Comparison of ENCODE assay signal across 19 mouse cellular contexts in genomic region chr16:21219656-21220055, GRCm38 (mm10). TPM values are rescaled to one million over a fixed set of nuclear protein-coding genes. Genes with fewer than 3 reads are reported as not detected.
DNase-seq lines count a peak whose midpoint lies in the region; ATAC-seq and TF ChIP-seq lines count a peak whose summit lies in the region.
"Had no signal": no experiment of that assay in that cellular context is flagged by ENCODE, and none has a peak within 500 bp of the region (broad histone marks: within the 10 kb centered on the region; RNA-seq: fewer than 3 reads in every experiment).

No protein-coding gene starts in this region.

- WGBS in embryonic facial prominence, embryonic 13.5 days, result 84% methylated on average over 4 of the region's 4 CpGs
- 86% methylated on average over 4 of the region's 4 CpGs for WGBS in embryonic facial prominence, embryonic 10.5 days
- 53% methylated on average over 4 of the region's 4 CpGs for WGBS in lung, postnatal 0 days
- 39% methylated on average over 4 of the region's 4 CpGs for whole genome bisulfite sequencing in lung, adult 2 months

- no peak overlapping the region for H3K4me3 ChIP-seq in embryonic facial prominence, embryonic 13.5 days
- no peak overlapping the region for H3K4me3 ChIP-seq in embryonic facial prominence, embryonic 10.5 days
- H3K4me3 ChIP-seq in lung, postnatal 0 days (ENCODE audit: low read depth, low read length), result no peak overlapping the region
- H3K4me3 ChIP-seq in lung, adult 2 months (replicated peaks; ENCODE audit: extremely low read depth, low read depth, low read length), result no peak overlapping the region
- H3K4me3 ChIP-seq: forebrain, embryonic 13.5 days; heart, embryonic 12.5 days; hindbrain, embryonic 12.5 days had no signal

- no peak overlapping the region for H3K9ac ChIP-seq in embryonic facial prominence, embryonic 13.5 days
- no peak overlapping the region for H3K9ac ChIP-seq in lung, postnatal 0 days (replicated peaks; ENCODE audit: low read depth)
- H3K9ac ChIP-seq: forebrain, embryonic 13.5 days; forebrain, postnatal 0 days; heart, embryonic 12.5 days; hindbrain, embryonic 12.5 days had no signal

- H3K9me3 ChIP-seq in embryonic facial prominence, embryonic 13.5 days, result no peaks in the 10 kb centered on the region
- no peaks in the 10 kb centered on the region for H3K9me3 ChIP-seq in embryonic facial prominence, embryonic 10.5 days
- no peaks in the 10 kb centered on the region for H3K9me3 ChIP-seq in lung, postnatal 0 days (ENCODE audit: low read length)
- H3K9me3 ChIP-seq: forebrain, embryonic 13.5 days; heart, embryonic 12.5 days; hindbrain, embryonic 12.5 days had no signal

- ATAC-seq in embryonic facial prominence, embryonic 13.5 days (ENCODE audit: insufficient number of reproducible peaks, insufficient read depth, low FRiP score, low TSS enrichment, low read depth), result no peak
- peak; percentile 62 for ATAC-seq in lung, postnatal 0 days
- ATAC-seq: forebrain, embryonic 13.5 days; forebrain, postnatal 0 days; hindbrain, embryonic 16.5 days had no signal

- H3K4me1 ChIP-seq in embryonic facial prominence, embryonic 13.5 days, result peaks cover 49% of the 10 kb centered on the region
- H3K4me1 ChIP-seq in embryonic facial prominence, embryonic 10.5 days, result peaks cover 45% of the 10 kb centered on the region
- H3K4me1 ChIP-seq in lung, postnatal 0 days (ENCODE audit: insufficient read depth, low read depth, low read length), result peaks cover 5% of the 10 kb centered on the region
- peaks cover 4% of the 10 kb centered on the region; the same call in 1 of the 2 replicates for H3K4me1 ChIP-seq in lung, adult 2 months (ENCODE audit: control insufficient read depth, insufficient read depth, low read length)

- no peak for TF ChIP-seq CTCF in lung, postnatal 0 days (IDR thresholded peaks at IDR 0.05)
- no peak for TF ChIP-seq CTCF in lung, adult 2 months (IDR thresholded peaks at IDR 0.05; ENCODE audit: insufficient read depth, low read length)

- 0 out of 2 replicates have a peak overlapping the region, but pooled peaks have one; percentile 18 for H3K27ac ChIP-seq in embryonic facial prominence, embryonic 13.5 days
- H3K27ac ChIP-seq in embryonic facial prominence, embryonic 10.5 days (replicated peaks), result no peak overlapping the region
- H3K27ac ChIP-seq in lung, postnatal 0 days (ENCODE audit: low read length), result no peak overlapping the region
- H3K27ac ChIP-seq: forebrain, embryonic 13.5 days; hindbrain, embryonic 12.5 days had no signal

- TF ChIP-seq POLR2A in lung, adult 2 months (IDR thresholded peaks at IDR 0.05; ENCODE audit: borderline replicate concordance, extremely low read depth, low read depth, low read length), result no peak

- no peaks in the 10 kb centered on the region for H3K27me3 ChIP-seq in embryonic facial prominence, embryonic 13.5 days
- no peaks in the 10 kb centered on the region; the same call in 1 of the 2 replicates for H3K27me3 ChIP-seq in embryonic facial prominence, embryonic 10.5 days (replicated peaks; ENCODE audit: low read depth, poor library complexity, severe bottlenecking)
- H3K27me3 ChIP-seq in lung, postnatal 0 days (replicated peaks; ENCODE audit: insufficient read depth, low read length), result no peaks in the 10 kb centered on the region
- H3K27me3 ChIP-seq: forebrain, embryonic 13.5 days; heart, embryonic 12.5 days; hindbrain, embryonic 12.5 days had no signal

- no peak for DNase-seq in embryonic facial prominence, embryonic 10.5 days (ENCODE audit: low spot score)
- DNase-seq in lung, postnatal 0 days (ENCODE audit: low spot score), result no peak
- DNase-seq in lung, adult 2 months, result no peak
- peak; percentile 72 for DNase-seq in lung, postnatal 36 days
- DNase-seq in gastrocnemius, postnatal 10 days, result no peak
- DNase-seq in natural killer cell, adult 2 months (ENCODE audit: low spot score in 2 of 2), result no peak
- DNase-seq: adrenal gland, postnatal 10 days; cerebellum, adult 11 months; cerebellum, adult 8-10 months; cerebellum, postnatal 36 days; forebrain, postnatal 0 days; gastrocnemius, postnatal 25 days; heart, postnatal 4 days had no signal

- TF ChIP-seq EP300 in lung, postnatal 0 days (IDR thresholded peaks at IDR 0.05), result peak; percentile 88

- no peak overlapping the region for H3K4me2 ChIP-seq in embryonic facial prominence, embryonic 13.5 days
- no peak overlapping the region for H3K4me2 ChIP-seq in lung, postnatal 0 days (replicated peaks; ENCODE audit: low read depth, low read length)
- H3K4me2 ChIP-seq: forebrain, embryonic 13.5 days; heart, embryonic 12.5 days; hindbrain, embryonic 12.5 days had no signal

- peaks cover 100% of the 10 kb centered on the region for H3K36me3 ChIP-seq in embryonic facial prominence, embryonic 13.5 days
- peaks cover 100% of the 10 kb centered on the region for H3K36me3 ChIP-seq in embryonic facial prominence, embryonic 10.5 days (replicated peaks)
- H3K36me3 ChIP-seq in lung, postnatal 0 days (ENCODE audit: insufficient read depth, low read length), result peaks cover 26% of the 10 kb centered on the region; the same call in 1 of the 2 replicates

RNA-seq across cellular contexts. Expression of gene Ephb3, which starts 15.1 kb away (rescaled TPM):
- polyA plus RNA-seq in embryonic facial prominence, embryonic 13.5 days (2015; fragmentation: Nextera tagmentation; extraction: Ambion mirVana), result 71.4 and 72.9 TPM in 2 replicates
- 32.0 and 38.6 TPM in 2 replicates for polyA plus RNA-seq in embryonic facial prominence, embryonic 10.5 days (2016; fragmentation: Nextera tagmentation; extraction: Ambion mirVana)
- polyA plus RNA-seq in lung, postnatal 0 days (2015; fragmentation: Nextera tagmentation; extraction: Ambion mirVana), result 16.3 and 19.5 TPM in 2 replicates
- polyA plus RNA-seq in lung, adult 2 months (2012; rRNA removed), result 43.9 and 50.5 TPM in 2 replicates
- 10 to 100 TPM in 1 of 2 experiments, 1 to 10 TPM in 1; 6.1 to 11.8 TPM for total RNA-seq in gastrocnemius, postnatal 10 days (2021)
- total RNA-seq: granulocyte monocyte progenitor cell, adult 5-6 weeks had no signal
